27 mouse cellular contexts compared by ENCODE assay signal in the genomic region with DNA sequence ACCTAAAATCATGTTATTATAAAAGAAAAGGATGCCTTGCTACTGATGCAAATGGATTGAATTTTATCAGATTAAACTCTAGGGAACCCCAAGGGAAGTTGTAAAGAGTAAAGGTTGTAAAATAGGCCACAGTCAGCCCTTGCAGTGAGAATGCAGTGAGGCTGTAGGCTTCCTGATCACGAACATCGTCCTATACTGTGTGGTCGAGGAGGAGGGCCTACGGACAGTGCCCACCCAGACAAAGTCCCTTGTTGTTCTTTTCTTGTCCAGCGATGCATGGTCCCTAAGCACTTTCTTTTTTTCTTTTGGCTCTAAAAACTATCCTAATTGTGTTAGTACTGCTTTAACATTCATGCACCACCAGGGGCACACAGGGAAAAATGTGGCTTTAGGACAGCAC. TPM values are rescaled to one million over a fixed set of nuclear protein-coding genes. Genes with fewer than 3 reads are reported as not detected.
A peak's percentile ranks its signal among the peaks of the same experiment; 100 is the strongest.
DNase-seq lines count a peak whose midpoint lies in the region; ATAC-seq and TF ChIP-seq lines count a peak whose summit lies in the region.
"Had no signal": no experiment of that assay in that cellular context is flagged by ENCODE, and none has a peak within 500 bp of the region (broad histone marks: within the 10 kb centered on the region; RNA-seq: fewer than 3 reads in every experiment).

No protein-coding gene starts in this region.

- CTCF ChIA-PET in Patski (lab: Charles Lee), result no interaction called here

- WGBS in kidney, embryonic 15.5 days, result 48% methylated on average over 5 of the region's 5 CpGs
- 53% methylated on average over 5 of the region's 5 CpGs for WGBS in intestine, postnatal 0 days
- WGBS in cerebellum, adult 2 months, result 23% methylated on average over 5 of the region's 5 CpGs

- no peaks in the 10 kb centered on the region for H3K27me3 ChIP-seq in kidney, embryonic 15.5 days
- peaks cover 5% of the 10 kb centered on the region for H3K27me3 ChIP-seq in Patski
- H3K27me3 ChIP-seq in intestine, postnatal 0 days (replicated peaks; ENCODE audit: control insufficient read depth, insufficient read depth, low read length), result no peaks in the 10 kb centered on the region
- H3K27me3 ChIP-seq in cerebellum, adult 2 months (ENCODE audit: control insufficient read depth, insufficient read depth, low read length), result no peaks in the 10 kb centered on the region
- H3K27me3 ChIP-seq: forebrain, embryonic 13.5 days; heart, embryonic 12.5 days; heart, embryonic 15.5 days had no signal

- in situ Hi-C loops in Patski (cut with MboI; ENCODE audit: low pct_unique_long_range_greater_than_20kb), result no loop called here

- no peak overlapping the region for H3K4me3 ChIP-seq in kidney, embryonic 15.5 days (replicated peaks)
- no peak overlapping the region for H3K4me3 ChIP-seq in layer of hippocampus, adult 2 months
- H3K4me3 ChIP-seq in intestine, postnatal 0 days (ENCODE audit: low read depth, low read length), result no peak overlapping the region
- no peak overlapping the region for H3K4me3 ChIP-seq in cerebellum, adult 2 months (replicated peaks; ENCODE audit: insufficient read depth, low read depth, low read length)
- H3K4me3 ChIP-seq: forebrain, embryonic 10.5 days; forebrain, embryonic 13.5 days; gastrocnemius, adult 2 months; heart, embryonic 12.5 days; heart, embryonic 15.5 days; hindbrain, embryonic 10.5 days had no signal

- H3K9me3 ChIP-seq in kidney, embryonic 15.5 days (replicated peaks), result no peaks in the 10 kb centered on the region
- H3K9me3 ChIP-seq in intestine, postnatal 0 days (ENCODE audit: control insufficient read depth), result peaks cover 3% of the 10 kb centered on the region; the same call in 1 of the 2 replicates
- H3K9me3 ChIP-seq: forebrain, embryonic 10.5 days; forebrain, embryonic 13.5 days; heart, embryonic 12.5 days; hindbrain, embryonic 10.5 days had no signal

- H3K9ac ChIP-seq in kidney, embryonic 15.5 days, result no peak overlapping the region
- no peak overlapping the region for H3K9ac ChIP-seq in intestine, postnatal 0 days (ENCODE audit: low read depth, low read length)
- H3K9ac ChIP-seq: forebrain, embryonic 13.5 days; heart, embryonic 12.5 days; heart, embryonic 15.5 days; hindbrain, embryonic 14.5 days had no signal

- POLR2A ChIA-PET in Patski (lab: Charles Lee), result no interaction called here

- TF ChIP-seq POLR2A in cerebellum, adult 2 months (IDR thresholded peaks at IDR 0.05; ENCODE audit: borderline replicate concordance, insufficient read depth, low read length), result no peak

- no peak overlapping the region for H3K4me2 ChIP-seq in kidney, embryonic 15.5 days
- no peak overlapping the region for H3K4me2 ChIP-seq in intestine, postnatal 0 days (replicated peaks; ENCODE audit: low read depth)
- H3K4me2 ChIP-seq: forebrain, embryonic 13.5 days; heart, embryonic 12.5 days; heart, embryonic 15.5 days; hindbrain, embryonic 14.5 days had no signal

- peak; percentile 69 for ATAC-seq in kidney, embryonic 15.5 days (replicated peaks; ENCODE audit: low FRiP score)
- no peak for ATAC-seq in Patski
- no peak for ATAC-seq in intestine, postnatal 0 days
- no peak for ATAC-seq in granulocyte monocyte progenitor cell, adult 5-6 weeks (replicated peaks; ENCODE audit: poor library complexity, severe bottlenecking)
- ATAC-seq: activated CD4-positive, CD25-positive, alpha-beta regulatory T cell, adult 4 months; CD4-positive, CD25-positive, alpha-beta regulatory T cell, adult 4 months; forebrain, embryonic 13.5 days; forebrain, embryonic 16.5 days had no signal

- peak overlapping the region; percentile 79 for H3K27ac ChIP-seq in kidney, embryonic 15.5 days
- H3K27ac ChIP-seq in layer of hippocampus, adult 2 months, result no peak overlapping the region
- no peak overlapping the region for H3K27ac ChIP-seq in intestine, postnatal 0 days (ENCODE audit: low read depth, low read length)
- no peak overlapping the region for H3K27ac ChIP-seq in cerebellum, adult 2 months (ENCODE audit: insufficient read depth, low read length)
- H3K27ac ChIP-seq: forebrain, embryonic 10.5 days; forebrain, embryonic 13.5 days; gastrocnemius, adult 2 months; heart, embryonic 15.5 days; hindbrain, embryonic 10.5 days; hindbrain, embryonic 14.5 days had no signal

- no peak for DNase-seq in kidney, adult 9 months
- DNase-seq in layer of hippocampus, adult 2 months (ENCODE audit: low spot score in 2 of 2), result no peak
- no peak for DNase-seq in layer of hippocampus, adult 18-20 months (ENCODE audit: low spot score in 2 of 2)
- no peak for DNase-seq in Patski (ENCODE audit: low read depth, low spot score)
- DNase-seq in cerebellum, adult 2 months, result no peak
- DNase-seq: adrenal gland, adult 8-10 months; adrenal gland, postnatal 25 days; cerebellum, adult 11-12 months; cerebellum, adult 9-10 months; cerebellum, postnatal 14 days; gastrocnemius, adult 2 months; gastrocnemius, postnatal 14 days; heart, adult 18-20 months; heart, postnatal 10 days; heart, postnatal 36 days had no signal

- H3K4me1 ChIP-seq in kidney, embryonic 15.5 days, result no peaks in the 10 kb centered on the region
- H3K4me1 ChIP-seq in intestine, postnatal 0 days (replicated peaks; ENCODE audit: control insufficient read depth, insufficient read depth, low read length), result no peaks in the 10 kb centered on the region
- no peaks in the 10 kb centered on the region for H3K4me1 ChIP-seq in cerebellum, adult 2 months (ENCODE audit: control insufficient read depth, insufficient read depth, low read length)
- H3K4me1 ChIP-seq: forebrain, embryonic 13.5 days; heart, embryonic 12.5 days; heart, embryonic 15.5 days; hindbrain, embryonic 10.5 days had no signal

- peak; percentile 38; the same call in 1 of the 2 replicates for TF ChIP-seq CTCF in layer of hippocampus, adult 2 months (conservative IDR thresholded peaks at IDR 0.05)
- peak; percentile 25 for TF ChIP-seq CTCF in Patski (IDR thresholded peaks at IDR 0.05)
- peak; percentile 32 for TF ChIP-seq CTCF in intestine, postnatal 0 days (IDR thresholded peaks at IDR 0.05; ENCODE audit: low read depth)
- TF ChIP-seq CTCF in cerebellum, adult 2 months (IDR thresholded peaks at IDR 0.05; ENCODE audit: borderline replicate concordance, insufficient read depth, low read depth, low read length), result no peak

- no peaks in the 10 kb centered on the region for H3K36me3 ChIP-seq in kidney, embryonic 15.5 days
- no peaks in the 10 kb centered on the region for H3K36me3 ChIP-seq in intestine, postnatal 0 days (ENCODE audit: control insufficient read depth, insufficient read depth)
- H3K36me3 ChIP-seq: forebrain, embryonic 10.5 days; heart, embryonic 12.5 days; heart, embryonic 15.5 days; hindbrain, embryonic 10.5 days had no signal

RNA-seq across cellular contexts. Expression of gene Mettl14, which starts 27.3 kb away (rescaled TPM):
- polyA plus RNA-seq in kidney, embryonic 15.5 days (2015; fragmentation: Nextera tagmentation; extraction: Ambion mirVana), result 29.0 and 30.8 TPM in 2 replicates
- total RNA-seq in layer of hippocampus, adult 2 months (2021), result 10 to 100 TPM; 14.9 to 19.1 TPM
- 10 to 100 TPM; 13.9 to 15.6 TPM for total RNA-seq in layer of hippocampus, adult 18-20 months (2021)
- polyA plus RNA-seq in Patski (2021), result 28.9 TPM
- polyA plus RNA-seq in intestine, postnatal 0 days (2015; fragmentation: Nextera tagmentation; extraction: Ambion mirVana), result 11.1 and 11.7 TPM in 2 replicates
- 16.6 and 24.1 TPM in 2 replicates for total RNA-seq in granulocyte monocyte progenitor cell, adult 5-6 weeks (2014; fragmentation: Nextera tagmentation)
- total RNA-seq in granulocyte monocyte progenitor cell, adult 5-6 weeks (2017), result 20.7 and 21.7 TPM in 2 replicates
- polyA plus RNA-seq in cerebellum, adult 2 months (2012; rRNA removed), result 15.5 and 15.7 TPM in 2 replicates

RNA-seq across cellular contexts. Expression of gene Prss12, which starts 33.5 kb away (rescaled TPM):
- 5.6 and 6.8 TPM in 2 replicates for polyA plus RNA-seq in kidney, embryonic 15.5 days (2015; fragmentation: Nextera tagmentation; extraction: Ambion mirVana)
- 10 to 100 TPM; 11.6 to 11.8 TPM for total RNA-seq in layer of hippocampus, adult 2 months (2021)
- 10 to 100 TPM; 11.5 to 14.1 TPM for total RNA-seq in layer of hippocampus, adult 18-20 months (2021)
- 0.06 TPM for polyA plus RNA-seq in Patski (2021)
- 5.9 and 6.4 TPM in 2 replicates for polyA plus RNA-seq in intestine, postnatal 0 days (2015; fragmentation: Nextera tagmentation; extraction: Ambion mirVana)
- total RNA-seq in granulocyte monocyte progenitor cell, adult 5-6 weeks (2014; fragmentation: Nextera tagmentation), result not detected in 2 replicates
- not detected in 2 replicates for total RNA-seq in granulocyte monocyte progenitor cell, adult 5-6 weeks (2017)
- polyA plus RNA-seq in cerebellum, adult 2 months (2012; rRNA removed), result 1.7 and 2.4 TPM in 2 replicates
